Mouse (Mus musculus) left cerebral cortex, adult 8-10 months (tissue): ENCODE measurements around the gene Jsrp1. TPM values are rescaled to one million over a fixed set of nuclear protein-coding genes. Genes with fewer than 3 reads are reported as not detected.

Experiments
- DNase-seq, 2 experiments: peaks; one replicate each; pipeline ENCODE4 v3.0.0; 2022; ENCODE audit warnings: low spot score in 2 of 2
- total RNA-seq, 4 experiments: library from RNA; stranded (reverse); gene quantifications; 2 replicates each; pipeline ENCODE4 v1.2.4; 2022

Jsrp1 gene
- total RNA-seq, 4 experiments from 2014 or later = 5.1 to 9.7 (median 6.2) TPM

GRCm38 (mm10) chr10:80793033-80793784 is 20.1 kb downstream of the Jsrp1 start:
- DNase-seq = no peak

GRCm38 (mm10) chr10:80792175-80793032 is 20.9 kb downstream of the Jsrp1 start:
- no peak for DNase-seq

- DNase-seq = peak in 1 of 2 experiments; percentile 63
Measured at GRCm38 (mm10) chr10:80791476-80792174, 21.7 kb downstream of the Jsrp1 start.

GRCm38 (mm10) chr10:80790761-80791404 is 22.4 kb downstream of the Jsrp1 start:
- no peak for DNase-seq

GRCm38 (mm10) chr10:80787517-80787916 is 25.8 kb downstream of the Jsrp1 start:
- DNase-seq = no peak

GRCm38 (mm10) chr10:80785963-80786362 is 27.3 kb downstream of the Jsrp1 start:
- DNase-seq = no peak

- DNase-seq = no peak
Measured at GRCm38 (mm10) chr10:80784871-80785270, 28.4 kb downstream of the Jsrp1 start.

GRCm38 (mm10) chr10:80784302-80784701 is 29.0 kb downstream of the Jsrp1 start:
- no peak for DNase-seq

- no peak for DNase-seq
Measured at GRCm38 (mm10) chr10:80779565-80779964, 33.7 kb downstream of the Jsrp1 start.

- no peak for DNase-seq
Measured at GRCm38 (mm10) chr10:80777123-80777522, 36.2 kb downstream of the Jsrp1 start.

- no peak for DNase-seq
Measured at GRCm38 (mm10) chr10:80776358-80776869, 36.9 kb downstream of the Jsrp1 start.

GRCm38 (mm10) chr10:80775731-80776130 is 37.6 kb downstream of the Jsrp1 start:
- no peak for DNase-seq

GRCm38 (mm10) chr10:80774981-80775380 is 38.3 kb downstream of the Jsrp1 start:
- DNase-seq = no peak

GRCm38 (mm10) chr10:80774549-80774948 is 38.7 kb downstream of the Jsrp1 start:
- DNase-seq = peak; percentile 81 to 90

- no peak for DNase-seq
Measured at GRCm38 (mm10) chr10:80773816-80774215, 39.5 kb downstream of the Jsrp1 start.

GRCm38 (mm10) chr10:80768365-80768764 is 44.9 kb downstream of the Jsrp1 start:
- no peak for DNase-seq

- DNase-seq = no peak
Measured at GRCm38 (mm10) chr10:80766161-80766815, 47.0 kb downstream of the Jsrp1 start.

- DNase-seq = no peak
Measured at GRCm38 (mm10) chr10:80765746-80766145, 47.6 kb downstream of the Jsrp1 start.

GRCm38 (mm10) chr10:80763502-80763901 is 49.8 kb downstream of the Jsrp1 start:
- no peak for DNase-seq

- DNase-seq = no peak
Measured at GRCm38 (mm10) chr10:80761821-80762220, 51.5 kb downstream of the Jsrp1 start.
